Mouse (Mus musculus) heart, postnatal 0 days (tissue): ENCODE data around the gene Pon3. TPM values are rescaled to one million over a fixed set of nuclear protein-coding genes. Genes with fewer than 3 reads are reported as not detected.

Experiments used
- ATAC-seq: fragments of 200-750 bp; cut with Nextera tagmentation; 2 replicates; pipeline ENCODE4 v1.8.0; 2017; ENCODE audit warnings: low read depth, moderate number of reproducible peaks, moderate library complexity; ENCODE audit not compliant: insufficient read depth
- DNase-seq: peaks from one replicate; pipeline ENCODE4 v3.0.0-alpha.2; 2016; ENCODE audit warnings: low spot score
- H3K27ac ChIP-seq: fragments of 300-500 bp; sonication (generic); 2 replicates; pipeline ENCODE4 v1.5.1; 2014; ENCODE audit warnings: low read depth, mild to moderate bottlenecking
- H3K27me3 ChIP-seq: fragments of 300-500 bp; sonication (generic); 2 replicates; pipeline ENCODE4 v1.6.1; 2014; ENCODE audit warnings: low read length, mixed read lengths; ENCODE audit not compliant: control insufficient read depth, insufficient read depth
- H3K36me3 ChIP-seq: fragments of 300-500 bp; sonication (generic); replicated peaks from 2 replicates; pipeline ENCODE4 v1.6.1; 2014; ENCODE audit warnings: low read length, mixed read lengths; ENCODE audit not compliant: control insufficient read depth, insufficient read depth
- H3K4me1 ChIP-seq: fragments of 300-500 bp; sonication (generic); 2 replicates; pipeline ENCODE4 v1.6.1; 2014; ENCODE audit warnings: antibody characterized with exemption; ENCODE audit not compliant: control insufficient read depth, insufficient read depth
- H3K4me2 ChIP-seq: fragments of 300-500 bp; sonication (generic); 2 replicates; pipeline ENCODE4 v1.6.1; 2014; ENCODE audit warnings: low read depth, mild to moderate bottlenecking, low read length, moderate library complexity
- H3K4me3 ChIP-seq: fragments of 300-500 bp; sonication (generic); 2 replicates; pipeline ENCODE4 v1.5.1; 2014; ENCODE audit warnings: low read depth, low read length
- H3K9ac ChIP-seq: fragments of 300-500 bp; sonication (generic); replicated peaks from 2 replicates; pipeline ENCODE4 v1.6.1; 2014; ENCODE audit warnings: low read depth, low read length, mixed read lengths
- H3K9me3 ChIP-seq: fragments of 300-500 bp; sonication (generic); replicated peaks from 2 replicates; pipeline ENCODE4 v1.6.1; 2016; ENCODE audit warnings: low read length; ENCODE audit not compliant: control insufficient read depth
- CTCF ChIP-seq: IDR thresholded peaks from 2 replicates; pipeline ENCODE4 v1.5.1; 2016; ENCODE audit warnings: antibody characterized with exemption, control low read depth, low read depth
- EP300 ChIP-seq: IDR thresholded peaks from 2 replicates; pipeline ENCODE4 v1.6.1; 2016; ENCODE audit warnings: antibody characterized with exemption, low read depth
- WGBS: fragments of 180-500 bp; shearing (Covaris S2); extraction: QIAGEN DNeasy Blood & Tissue Kit; methylation state at CpG from one replicate; pipeline ENCODE4 v1.1.7; 2014; 5-methylcytosine and 5-hydroxymethylcytosine counted together
- polyA plus RNA-seq: library from polyadenylated mRNA; unstranded; fragments of >200 nt; fragmentation: Nextera tagmentation; extraction: Ambion mirVana; gene quantifications from 2 replicates; pipeline ENCODE4 v1.2.1, GENCODE M21; 2015
- total RNA-seq: library from RNA; depleted of rRNA; stranded (reverse); fragments of >200 nt; gene quantifications from 2 replicates; pipeline ENCODE4 v1.2.3, GENCODE M21; 2014; ENCODE audit warnings: low replicate concordance

Gene Pon3
- total and polyA plus RNA-seq, 2 experiments from 2014 or later = 50.0 to 51.8 TPM

DNA sequence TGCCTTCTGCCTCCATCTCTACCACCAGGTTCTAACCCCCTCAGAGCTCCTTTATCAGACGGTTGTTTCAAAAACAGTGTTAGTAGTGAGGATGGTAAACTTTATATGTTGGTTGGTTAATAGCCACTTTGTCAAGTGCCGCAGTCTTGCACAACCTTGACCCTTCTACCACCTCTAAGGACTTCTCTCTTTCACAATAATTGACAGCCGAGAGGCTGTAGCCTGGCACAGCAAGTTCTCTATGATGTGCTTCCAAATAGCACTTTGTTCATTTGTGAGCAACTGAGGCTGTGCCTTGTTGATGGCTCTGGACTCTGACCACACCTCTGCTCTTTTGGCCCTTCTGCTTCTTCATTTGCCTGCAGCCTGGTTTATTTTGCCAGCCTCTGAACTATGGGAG lies 56.2 kb downstream of the Pon3 start:
- 81% methylated on average over 3 of the region's 3 CpGs for WGBS
- Histone ChIP-seq H3K4me2 (no peak overlapping the region), H3K4me1 (no peaks in the 10 kb centered on the region), H3K27ac (no peak overlapping the region), H3K9me3 (no peaks in the 10 kb centered on the region; the same call in 1 of the 2 replicates), H3K36me3 (no peaks in the 10 kb centered on the region), H3K9ac (no peak overlapping the region), H3K27me3 (no peaks in the 10 kb centered on the region), H3K4me3 (no peak overlapping the region)
- ATAC-seq (no peak), DNase-seq (no peak)
- TF ChIP-seq EP300 = no peak
- no peak for TF ChIP-seq CTCF

DNA sequence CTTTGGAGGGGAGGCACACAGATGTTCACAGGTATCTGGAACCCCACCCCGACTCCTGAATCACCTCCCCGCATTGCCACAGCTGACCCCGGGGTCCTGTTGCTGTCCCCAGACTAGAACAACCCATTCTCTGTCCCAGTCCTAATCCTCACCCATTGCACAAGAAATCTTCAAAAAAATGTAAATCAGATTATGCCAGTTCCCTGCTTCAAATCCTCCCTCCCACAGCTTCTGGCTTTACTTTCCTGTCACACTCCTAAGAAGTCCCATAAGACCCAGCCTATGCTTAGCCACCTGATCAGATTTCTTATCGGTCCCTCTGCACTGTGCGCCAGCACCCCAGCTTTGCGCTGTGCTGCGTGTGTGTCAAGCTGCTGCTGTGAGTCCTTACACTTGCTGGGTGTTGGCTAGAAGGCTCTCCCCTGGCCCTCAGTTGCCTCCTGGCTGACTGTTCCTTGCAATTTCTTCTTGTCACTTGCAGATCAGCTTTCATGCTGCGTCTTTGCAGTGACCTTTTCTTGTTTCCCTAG lies 56.6 kb downstream of the Pon3 start:
- Histone ChIP-seq H3K9me3 (no peaks in the 10 kb centered on the region; the same call in 1 of the 2 replicates), H3K4me3 (no peak overlapping the region), H3K27ac (no peak overlapping the region), H3K27me3 (no peaks in the 10 kb centered on the region), H3K4me1 (no peaks in the 10 kb centered on the region), H3K36me3 (no peaks in the 10 kb centered on the region), H3K9ac (no peak overlapping the region), H3K4me2 (no peak overlapping the region)
- WGBS = 75% methylated on average over 8 of the region's 8 CpGs
- ATAC-seq = no peak
- DNase-seq = no peak
- TF ChIP-seq EP300 (no peak), CTCF (no peak)

DNA sequence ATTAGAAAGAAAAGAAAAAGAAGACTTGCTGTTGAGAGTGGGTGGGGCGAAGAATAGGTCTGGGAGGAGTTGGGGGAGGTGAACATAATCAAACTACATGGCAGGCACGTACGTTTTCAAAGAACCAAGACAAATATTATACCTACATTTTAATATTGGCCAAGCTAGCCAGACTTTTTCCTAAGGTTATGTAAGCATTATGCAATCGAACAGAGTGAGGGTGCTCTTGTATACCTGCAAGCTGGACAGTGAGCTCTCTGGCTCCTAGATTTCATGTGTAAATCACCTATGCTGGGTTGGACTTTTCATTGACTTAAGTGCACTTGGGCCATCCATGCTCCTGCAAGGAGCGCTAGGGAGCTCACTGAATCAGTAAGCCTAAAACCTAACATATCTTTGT lies 57.5 kb downstream of the Pon3 start:
- WGBS = 81% methylated on average over 5 of the region's 5 CpGs
- DNase-seq (no peak), ATAC-seq (no peak)
- Histone ChIP-seq H3K36me3 (no peaks in the 10 kb centered on the region), H3K4me3 (no peak overlapping the region), H3K4me1 (no peaks in the 10 kb centered on the region), H3K4me2 (no peak overlapping the region), H3K9me3 (no peaks in the 10 kb centered on the region; the same call in 1 of the 2 replicates), H3K27ac (no peak overlapping the region), H3K27me3 (no peaks in the 10 kb centered on the region), H3K9ac (no peak overlapping the region)
- TF ChIP-seq EP300 = no peak

DNA sequence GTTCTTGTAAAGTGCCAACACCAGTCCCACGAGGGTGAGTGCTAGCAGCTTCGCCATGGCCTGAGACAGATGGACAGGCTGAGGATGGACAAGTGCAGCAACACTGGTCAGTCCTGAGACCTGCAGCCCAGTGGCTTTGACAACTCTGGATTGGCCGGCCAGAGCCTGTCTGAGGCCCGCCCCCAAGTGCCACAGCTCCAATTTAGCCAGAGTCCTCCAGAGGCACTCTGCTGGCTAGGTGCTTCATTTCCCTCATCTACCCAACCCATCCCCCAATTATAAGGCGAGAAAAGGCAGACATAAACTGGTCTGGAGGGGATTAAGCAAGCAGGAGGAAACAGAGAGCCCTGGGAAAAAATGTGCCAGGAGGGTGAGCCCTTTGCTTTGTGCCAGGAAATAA lies 62.4 kb downstream of the Pon3 start, which contains the start of gene Pon1:
TSS of gene Pon1 (minus strand) at position 254 of the 400 bp plus-strand sequence.
- TF ChIP-seq EP300 (no peak), CTCF (no peak)
- Histone ChIP-seq H3K27ac (no peak within 1 kb of the TSS), H3K9ac (no peak within 1 kb of the TSS), H3K4me2 (no peak within 1 kb of the TSS), H3K4me1 (no peaks in the 10 kb centered on the region), H3K9me3 (no peaks in the 10 kb centered on the region), H3K4me3 (no peak within 1 kb of the TSS), H3K27me3 (no peaks in the 10 kb centered on the region), H3K36me3 (no peaks in the 10 kb centered on the region)
- ATAC-seq = no peak
- no peak for DNase-seq
- WGBS = 36% methylated on average over 5 of the region's 5 CpGs

DNA sequence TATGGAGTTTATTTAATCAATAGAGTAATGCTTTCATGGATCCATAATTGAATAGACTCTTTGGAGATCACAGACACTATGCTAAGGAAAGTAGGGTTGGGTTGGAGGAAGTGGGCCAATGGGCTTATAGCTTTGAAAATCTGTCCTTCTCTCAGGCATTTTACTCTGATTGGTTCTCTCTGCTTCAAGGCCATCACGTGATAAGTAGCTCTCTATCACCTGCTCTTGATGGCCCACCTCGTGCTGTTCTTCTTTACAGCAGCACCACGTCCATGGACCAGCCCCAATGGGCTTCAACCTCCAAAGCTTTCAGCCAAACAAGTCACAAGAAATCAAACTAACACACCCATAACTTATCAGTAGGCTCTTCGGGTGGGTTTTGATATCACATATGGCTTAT lies 65.3 kb downstream of the Pon3 start:
- no peak overlapping the region for H3K27ac ChIP-seq
- H3K4me3 ChIP-seq = no peak overlapping the region
- WGBS = 61% methylated on average over 4 of the region's 4 CpGs
- H3K27me3 ChIP-seq = no peaks in the 10 kb centered on the region
- no peak for ATAC-seq
- H3K9me3 ChIP-seq = no peaks in the 10 kb centered on the region
- no peak for TF ChIP-seq CTCF
- no peak for TF ChIP-seq EP300
- no peaks in the 10 kb centered on the region for H3K4me1 ChIP-seq
- H3K36me3 ChIP-seq = no peaks in the 10 kb centered on the region
- DNase-seq = no peak
- H3K4me2 ChIP-seq = no peak overlapping the region
- H3K9ac ChIP-seq = no peak overlapping the region

DNA sequence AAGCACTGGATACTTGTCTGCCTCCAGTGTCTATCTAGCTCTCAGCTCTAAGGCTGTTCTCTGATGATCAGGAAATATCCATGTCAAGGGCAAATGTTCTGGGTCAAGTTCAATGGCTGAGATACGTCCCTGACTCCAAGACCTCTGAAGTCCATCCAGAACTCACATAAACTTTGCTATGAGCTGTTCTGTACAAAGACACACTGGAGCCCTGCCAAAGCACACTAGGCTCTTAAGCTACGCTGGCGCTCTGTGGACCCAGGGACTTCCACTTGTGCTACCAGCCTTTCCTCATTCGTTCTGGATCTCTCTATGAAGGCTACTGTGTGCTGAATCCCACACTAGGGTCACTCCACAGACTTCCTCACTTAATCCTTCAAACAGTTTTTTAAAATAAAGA lies 66.6 kb downstream of the Pon3 start:
- no peaks in the 10 kb centered on the region for H3K36me3 ChIP-seq
- H3K4me1 ChIP-seq = no peaks in the 10 kb centered on the region
- no peaks in the 10 kb centered on the region for H3K27me3 ChIP-seq
- H3K9ac ChIP-seq = no peak overlapping the region
- no peak overlapping the region for H3K4me2 ChIP-seq
- no peak for TF ChIP-seq CTCF
- no peak for TF ChIP-seq EP300
- no peaks in the 10 kb centered on the region for H3K9me3 ChIP-seq
- no peak overlapping the region for H3K27ac ChIP-seq
- H3K4me3 ChIP-seq = no peak overlapping the region
- peak; percentile 46 for DNase-seq
- 18% methylated on average over 4 of the region's 4 CpGs for WGBS
- 0 out of 2 replicates have a peak, but pooled peaks have one; percentile 30 for ATAC-seq
